Mouse (Mus musculus) stomach, postnatal 0 days (tissue): ENCODE results near the gene Atf6b. TPM values are rescaled to one million over a fixed set of nuclear protein-coding genes. Genes with fewer than 3 reads are reported as not detected.
A peak's percentile ranks its signal among the peaks of the same experiment; 100 is the strongest.

Source experiments
- ATAC-seq: fragments of 200-750 bp; cut with Nextera tagmentation; 2 replicates; pipeline ENCODE4 v1.8.0; 2017; ENCODE audit not compliant: low FRiP score, low TSS enrichment
- DNase-seq: peaks from one replicate; pipeline ENCODE4 v3.0.0-alpha.2; 2016; ENCODE audit warnings: low spot score
- H3K27ac ChIP-seq: fragments of 300-500 bp; sonication (generic); replicated peaks from 2 replicates; pipeline ENCODE4 v1.5.1; 2014; ENCODE audit warnings: mild to moderate bottlenecking, control low read depth
- H3K27me3 ChIP-seq: fragments of 300-500 bp; sonication (generic); 2 replicates; pipeline ENCODE4 v1.6.1; 2014; ENCODE audit warnings: low read length; ENCODE audit not compliant: control insufficient read depth, insufficient read depth
- H3K36me3 ChIP-seq: fragments of 300-500 bp; sonication (generic); 2 replicates; pipeline ENCODE4 v1.6.1; 2014; ENCODE audit warnings: low read length, mixed read lengths; ENCODE audit not compliant: control insufficient read depth, insufficient read depth
- H3K4me1 ChIP-seq: fragments of 300-500 bp; sonication (generic); replicated peaks from 2 replicates; pipeline ENCODE4 v1.6.1; 2014; ENCODE audit warnings: antibody characterized with exemption; ENCODE audit not compliant: control insufficient read depth, insufficient read depth
- H3K4me2 ChIP-seq: fragments of 300-500 bp; sonication (generic); replicated peaks from 2 replicates; pipeline ENCODE4 v1.6.1; 2014; ENCODE audit warnings: low read depth, mild to moderate bottlenecking, control low read depth, moderate library complexity
- H3K4me3 ChIP-seq: fragments of 300-500 bp; sonication (generic); 2 replicates; pipeline ENCODE4 v1.5.1; 2014; ENCODE audit warnings: low read depth, low read length, control low read depth
- H3K9ac ChIP-seq: fragments of 300-500 bp; sonication (generic); 2 replicates; pipeline ENCODE4 v1.6.1; 2014; ENCODE audit warnings: mild to moderate bottlenecking, low read length, control low read depth, mixed read lengths
- H3K9me3 ChIP-seq: fragments of 300-500 bp; sonication (generic); 2 replicates; pipeline ENCODE4 v1.6.1; 2016; ENCODE audit warnings: low read length; ENCODE audit not compliant: control insufficient read depth
- CTCF ChIP-seq: IDR thresholded peaks from 2 replicates; pipeline ENCODE4 v1.5.1; 2016; ENCODE audit warnings: antibody characterized with exemption, low read depth, mild to moderate bottlenecking, moderate library complexity
- EP300 ChIP-seq: optimal IDR thresholded peaks from 2 replicates; pipeline ENCODE3; 2016; ENCODE audit warnings: antibody characterized with exemption
- WGBS: fragments of 180-500 bp; shearing (Covaris S2); extraction: QIAGEN DNeasy Blood & Tissue Kit; methylation state at CpG from one replicate; pipeline ENCODE4 v1.1.7; 2014; 5-methylcytosine and 5-hydroxymethylcytosine counted together
- polyA plus RNA-seq: library from polyadenylated mRNA; unstranded; fragments of >200 nt; fragmentation: Nextera tagmentation; extraction: Ambion mirVana; gene quantifications from 2 replicates; pipeline ENCODE4 v1.2.1, GENCODE M21; 2015

The Atf6b gene
- polyA plus RNA-seq, 1 experiment from 2014 or later: 35.4 TPM

- Histone ChIP-seq H3K4me3 (peak overlapping the region; percentile 41), H3K27ac (peak overlapping the region; percentile 63), H3K4me1 (peaks cover 19% of the 10 kb centered on the region), H3K4me2 (peak overlapping the region; percentile 69), H3K9me3 (no peaks in the 10 kb centered on the region), H3K27me3 (0 out of 2 replicates have a peak, but pooled peaks cover 2% of the 10 kb centered on the region), H3K36me3 (no peaks in the 10 kb centered on the region), H3K9ac (peak overlapping the region; percentile 55)
- TF ChIP-seq EP300 (no peak), CTCF (no peak)
- DNase-seq (no peak), ATAC-seq (no peak)
- WGBS: 17% methylated on average over 11 of the region's 12 CpGs
Observed at GRCm38 (mm10) chr17:34631647-34632046, 15.3 kb upstream of the Atf6b start.

DNA sequence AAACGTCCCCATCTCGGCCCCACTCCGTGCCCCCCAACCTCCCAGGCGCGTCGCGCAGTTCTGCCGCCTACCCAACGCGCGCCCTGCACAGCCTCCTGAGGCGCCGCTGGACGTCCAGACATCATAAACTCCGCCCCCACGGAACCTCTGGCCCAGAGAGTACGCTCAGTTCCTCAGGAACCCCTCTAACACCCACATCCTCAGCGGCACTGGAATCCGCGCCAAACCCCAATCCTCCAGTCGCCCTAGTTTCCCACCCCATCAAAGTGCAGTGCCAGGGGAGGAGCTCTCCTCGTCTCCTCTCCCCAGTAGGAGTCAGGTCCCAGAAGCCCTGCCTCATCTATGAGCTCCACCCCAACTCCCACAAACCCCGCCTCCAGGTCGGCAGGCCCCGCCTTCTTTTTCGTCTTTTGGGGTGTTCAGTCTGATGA, 14.7 kb upstream of the Atf6b start:
- Histone ChIP-seq H3K27ac (peak overlapping the region; percentile 63), H3K27me3 (0 out of 2 replicates have a peak, but pooled peaks cover 2% of the 10 kb centered on the region), H3K4me3 (peak overlapping the region; percentile 41), H3K9me3 (no peaks in the 10 kb centered on the region), H3K36me3 (no peaks in the 10 kb centered on the region), H3K9ac (peak overlapping the region; percentile 55), H3K4me1 (peaks cover 19% of the 10 kb centered on the region), H3K4me2 (peak overlapping the region; percentile 69)
- peak; percentile 66 for DNase-seq
- WGBS: 2% methylated on average over 25 of the region's 26 CpGs
- TF ChIP-seq EP300: no peak
- TF ChIP-seq CTCF: 0 out of 2 replicates have a peak, but pooled peaks have one; percentile 16
- peak; percentile 78 for ATAC-seq

DNA sequence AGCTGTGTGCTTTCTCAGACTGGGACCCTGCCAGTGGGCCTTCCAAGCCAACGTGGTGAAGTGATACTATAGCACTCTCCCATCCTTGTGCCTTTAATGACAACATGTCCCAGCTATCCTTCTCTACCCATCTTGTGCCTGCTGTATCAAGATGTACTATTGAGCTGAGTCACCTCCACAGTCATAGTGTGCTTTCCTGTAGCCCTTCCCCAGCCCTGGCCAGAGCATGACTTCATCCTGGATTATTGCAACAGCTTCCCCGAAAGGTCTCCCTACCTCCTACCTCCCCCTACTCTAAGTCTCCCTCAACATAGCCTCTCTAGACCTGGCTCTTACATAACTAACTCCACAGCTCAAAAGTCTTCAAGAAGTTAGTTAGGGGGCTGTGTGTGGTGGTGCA, 11.3 kb upstream of the Atf6b start:
- Histone ChIP-seq H3K36me3 (no peaks in the 10 kb centered on the region), H3K4me3 (no peak overlapping the region), H3K4me2 (no peak overlapping the region), H3K27ac (no peak overlapping the region), H3K27me3 (no peaks in the 10 kb centered on the region), H3K9me3 (no peaks in the 10 kb centered on the region), H3K4me1 (peaks cover 6% of the 10 kb centered on the region), H3K9ac (no peak overlapping the region)
- ATAC-seq (no peak), DNase-seq (no peak)
- WGBS: 56% methylated on average over 2 of the region's 2 CpGs
- TF ChIP-seq EP300 (no peak), CTCF (no peak)

DNA sequence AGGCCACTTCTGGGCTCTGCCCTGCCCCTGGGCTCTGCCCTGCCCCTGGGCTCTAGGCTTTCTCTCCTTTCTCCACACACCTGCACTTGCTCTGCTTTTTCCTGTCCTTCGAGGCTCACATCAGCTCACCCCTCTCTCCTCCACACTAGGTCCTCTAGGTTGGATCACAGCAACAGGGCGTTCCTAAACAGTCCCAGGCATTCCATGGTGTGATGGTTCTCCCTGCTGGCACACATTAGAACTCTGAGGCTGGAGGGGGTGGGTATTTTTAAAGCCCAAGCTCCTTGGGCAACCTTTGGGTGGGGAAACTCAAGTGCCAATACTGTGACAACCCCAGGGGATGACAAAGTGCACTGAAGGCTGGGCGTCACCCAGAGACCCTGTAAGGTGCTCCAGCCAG, 9.5 kb upstream of the Atf6b start:
- no peak overlapping the region for H3K9ac ChIP-seq
- TF ChIP-seq CTCF (no peak), EP300 (no peak)
- DNase-seq: no peak
- H3K4me1 ChIP-seq: no peaks in the 10 kb centered on the region
- no peaks in the 10 kb centered on the region for H3K27me3 ChIP-seq
- no peaks in the 10 kb centered on the region for H3K36me3 ChIP-seq
- no peak overlapping the region for H3K4me3 ChIP-seq
- no peak for ATAC-seq
- no peak overlapping the region for H3K4me2 ChIP-seq
- no peaks in the 10 kb centered on the region for H3K9me3 ChIP-seq
- no peak overlapping the region for H3K27ac ChIP-seq
- 59% methylated on average over 3 of the region's 3 CpGs for WGBS

GRCm38 (mm10) chr17:34639461-34640255, 7.3 kb upstream of the Atf6b start:
- no peaks in the 10 kb centered on the region for H3K36me3 ChIP-seq
- ATAC-seq: no peak
- H3K9ac ChIP-seq: no peak overlapping the region
- no peaks in the 10 kb centered on the region for H3K9me3 ChIP-seq
- no peak overlapping the region for H3K4me3 ChIP-seq
- no peak overlapping the region for H3K4me2 ChIP-seq
- no peaks in the 10 kb centered on the region for H3K4me1 ChIP-seq
- H3K27me3 ChIP-seq: no peaks in the 10 kb centered on the region
- H3K27ac ChIP-seq: no peak overlapping the region
- DNase-seq: no peak
- TF ChIP-seq EP300: no peak
- TF ChIP-seq CTCF: no peak
- WGBS: 84% methylated on average over 7 of the region's 7 CpGs

GRCm38 (mm10) chr17:34640778-34641601, 6.0 kb upstream of the Atf6b start:
- Histone ChIP-seq H3K4me1 (no peaks in the 10 kb centered on the region), H3K27ac (peak overlapping the region; percentile 77), H3K4me2 (no peak overlapping the region), H3K36me3 (no peaks in the 10 kb centered on the region), H3K4me3 (no peak overlapping the region), H3K27me3 (no peaks in the 10 kb centered on the region), H3K9me3 (no peaks in the 10 kb centered on the region), H3K9ac (0 out of 2 replicates have a peak overlapping the region, but pooled peaks have one; percentile 38)
- TF ChIP-seq CTCF (peak; percentile 62), EP300 (no peak)
- no peak for DNase-seq
- WGBS: 14% methylated on average over 11 of the region's 11 CpGs
- ATAC-seq: no peak
